Mouse (Mus musculus) gastrocnemius, postnatal 25 days (tissue): ENCODE data around the gene Smpd3. TPM values are rescaled to one million over a fixed set of nuclear protein-coding genes. Genes with fewer than 3 reads are reported as not detected.
"Not testable (repeated sequence)": the region's sequence is repeated elsewhere in the genome, so short reads cannot be mapped to it uniquely, and the experiment has no call there.

Experiments
- DNase-seq: peaks from one replicate; pipeline ENCODE4 v3.0.0; 2022
- total RNA-seq, 2 experiments: library from RNA; stranded (reverse); gene quantifications; 1 replicate in 1 of 2; 2 replicates in 1 of 2; pipeline ENCODE4 v1.2.3; 2021

Smpd3 gene
- total RNA-seq, 2 experiments from 2014 or later, result 0.84 to 1.1 TPM

GRCm38 (mm10) chr8:106326624-106327023 lies 11.2 kb downstream of the Smpd3 start:
- no peak for DNase-seq

GRCm38 (mm10) chr8:106321434-106321833 lies 16.4 kb downstream of the Smpd3 start:
- no peak for DNase-seq

GRCm38 (mm10) chr8:106320002-106320401 lies 17.8 kb downstream of the Smpd3 start:
- DNase-seq, result no peak

- DNase-seq, result no peak
These were observed 20.7 kb downstream of the Smpd3 start for GRCm38 (mm10) chr8:106317091-106317490.

GRCm38 (mm10) chr8:106316506-106316905 lies 21.3 kb downstream of the Smpd3 start:
- no peak for DNase-seq

GRCm38 (mm10) chr8:106315402-106316187 lies 22.2 kb downstream of the Smpd3 start:
- no peak for DNase-seq

- no peak for DNase-seq
These were observed 24.0 kb downstream of the Smpd3 start for GRCm38 (mm10) chr8:106313799-106314198.

- no peak for DNase-seq
These were observed 24.6 kb downstream of the Smpd3 start for GRCm38 (mm10) chr8:106313120-106313737.

GRCm38 (mm10) chr8:106311967-106312366 lies 25.8 kb downstream of the Smpd3 start:
- no peak for DNase-seq

- DNase-seq, result no peak
These were observed 27.6 kb downstream of the Smpd3 start for GRCm38 (mm10) chr8:106310026-106310652.

GRCm38 (mm10) chr8:106308082-106308786 lies 29.6 kb downstream of the Smpd3 start:
- peak; percentile 25 for DNase-seq

GRCm38 (mm10) chr8:106307586-106307985 lies 30.2 kb downstream of the Smpd3 start:
- peak; percentile 33 for DNase-seq

- not testable (repeated sequence) for DNase-seq
These were observed 31.0 kb downstream of the Smpd3 start for GRCm38 (mm10) chr8:106306711-106307248.

GRCm38 (mm10) chr8:106306076-106306475 lies 31.7 kb downstream of the Smpd3 start:
- DNase-seq, result no peak

GRCm38 (mm10) chr8:106305301-106305700 lies 32.5 kb downstream of the Smpd3 start:
- DNase-seq, result no peak

GRCm38 (mm10) chr8:106304321-106304720 lies 33.5 kb downstream of the Smpd3 start:
- no peak for DNase-seq

- no peak for DNase-seq
These were observed 36.8 kb downstream of the Smpd3 start for GRCm38 (mm10) chr8:106300739-106301715.

GRCm38 (mm10) chr8:106299686-106300085 lies 38.1 kb downstream of the Smpd3 start:
- DNase-seq, result no peak

- peak; percentile 36 for DNase-seq
These were observed 38.9 kb downstream of the Smpd3 start for GRCm38 (mm10) chr8:106298846-106299245.

- DNase-seq, result peak; percentile 59
These were observed 39.5 kb downstream of the Smpd3 start for GRCm38 (mm10) chr8:106298261-106298660.
